Mouse (Mus musculus) hindbrain, embryonic 14.5 days (tissue): ENCODE data around the gene Ttll4. TPM values are rescaled to one million over a fixed set of nuclear protein-coding genes. Genes with fewer than 3 reads are reported as not detected.

ENCODE experiments used
- ATAC-seq: fragments of 200-750 bp; cut with Nextera tagmentation; 2 replicates; pipeline ENCODE4 v1.8.0; 2017; ENCODE audit warnings: moderate number of reproducible peaks, mild to moderate bottlenecking, moderate TSS enrichment, moderate library complexity; ENCODE audit not compliant: low FRiP score
- DNase-seq: peaks from one replicate; pipeline ENCODE4 v3.0.0-alpha.2; 2015; ENCODE audit warnings: low spot score
- H3K27ac ChIP-seq: fragments of 300-500 bp; sonication (generic); 2 replicates; pipeline ENCODE4 v1.5.1; 2014; ENCODE audit warnings: mild to moderate bottlenecking, moderate library complexity
- H3K27me3 ChIP-seq: fragments of 300-500 bp; sonication (generic); 2 replicates; pipeline ENCODE4 v1.6.1; 2014; ENCODE audit warnings: mild to moderate bottlenecking, low read length, mixed read lengths; ENCODE audit not compliant: control insufficient read depth, insufficient read depth
- H3K36me3 ChIP-seq: fragments of 300-500 bp; sonication (generic); replicated peaks from 2 replicates; pipeline ENCODE4 v1.6.1; 2014; ENCODE audit not compliant: control insufficient read depth, insufficient read depth
- H3K4me1 ChIP-seq: fragments of 300-500 bp; sonication (generic); replicated peaks from 2 replicates; pipeline ENCODE4 v1.6.1; 2014; ENCODE audit warnings: antibody characterized with exemption, low read length, mixed read lengths; ENCODE audit not compliant: control insufficient read depth, insufficient read depth
- H3K4me2 ChIP-seq: fragments of 300-500 bp; sonication (generic); replicated peaks from 2 replicates; pipeline ENCODE4 v1.6.1; 2014; ENCODE audit warnings: mild to moderate bottlenecking, moderate library complexity
- H3K4me3 ChIP-seq: fragments of 300-500 bp; sonication (generic); replicated peaks from 2 replicates; pipeline ENCODE4 v1.5.1; 2014; ENCODE audit warnings: mild to moderate bottlenecking, low read length
- H3K9ac ChIP-seq: fragments of 300-500 bp; sonication (generic); 2 replicates; pipeline ENCODE4 v1.6.1; 2014
- H3K9me3 ChIP-seq: fragments of 300-500 bp; sonication (generic); 2 replicates; pipeline ENCODE4 v1.6.1; 2016; ENCODE audit warnings: low read length; ENCODE audit not compliant: control insufficient read depth
- WGBS: fragments of 180-500 bp; shearing (Covaris S2); extraction: QIAGEN DNeasy Blood & Tissue Kit; methylation state at CpG from one replicate; pipeline ENCODE4 v1.1.7; 2014; 5-methylcytosine and 5-hydroxymethylcytosine counted together
- polyA plus RNA-seq: library from polyadenylated mRNA; unstranded; fragments of >200 nt; fragmentation: Nextera tagmentation; extraction: Ambion mirVana; gene quantifications from 2 replicates; pipeline ENCODE4 v1.2.1, GENCODE M21; 2014

Gene Ttll4
- 12.1 and 14.7 TPM in 2 replicates for polyA plus RNA-seq

- Histone ChIP-seq H3K27me3 (no peaks in the 10 kb centered on the region), H3K36me3 (no peaks in the 10 kb centered on the region), H3K27ac (peak within 1 kb of the TSS; percentile 71), H3K9ac (peak within 1 kb of the TSS; percentile 78), H3K4me3 (peak within 1 kb of the TSS; percentile 85), H3K4me2 (peak within 1 kb of the TSS; percentile 80), H3K4me1 (peaks cover 16% of the 10 kb centered on the region), H3K9me3 (no peaks in the 10 kb centered on the region)
- ATAC-seq (peak; percentile 99), DNase-seq (peak; percentile 96)
- under 1% methylated on average over 48 of the region's 66 CpGs for WGBS
These were observed at the start of gene Ttll4 for GRCm38 (mm10) chr1:74661448-74662195. Gene Ttll4 (plus strand): TSS chr1:74661745.

GRCm38 (mm10) chr1:74624183-74624582 is 37.4 kb upstream of the Ttll4 start:
- Histone ChIP-seq H3K36me3 (peaks cover 78% of the 10 kb centered on the region), H3K9me3 (no peaks in the 10 kb centered on the region)
- WGBS, result 92% methylated on average over 1 of the region's 1 CpGs

DNA sequence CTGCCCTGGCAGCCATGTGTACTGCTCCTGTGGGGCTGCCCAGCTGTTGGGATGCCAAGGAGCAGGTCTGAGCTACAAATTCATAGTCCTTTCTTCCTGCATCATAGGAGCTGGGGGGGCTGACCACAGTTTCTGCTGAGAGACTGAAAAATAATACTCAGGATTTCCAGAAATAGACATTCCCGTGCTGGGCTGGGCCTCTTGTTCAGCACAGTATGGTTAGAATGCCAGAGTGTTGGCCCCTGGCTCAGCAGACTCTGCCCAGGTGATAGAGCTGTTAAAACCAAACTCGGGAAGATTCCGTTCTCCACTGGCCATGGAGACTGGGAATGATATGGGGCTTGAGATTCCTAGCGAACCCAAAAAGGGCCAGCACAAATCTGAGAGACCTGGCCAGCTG is 35.5 kb upstream of the Ttll4 start:
- no peak for DNase-seq
- Histone ChIP-seq H3K4me2 (no peak overlapping the region), H3K4me1 (no peaks in the 10 kb centered on the region), H3K4me3 (no peak overlapping the region), H3K36me3 (peaks cover 74% of the 10 kb centered on the region), H3K27me3 (no peaks in the 10 kb centered on the region), H3K9me3 (no peaks in the 10 kb centered on the region), H3K9ac (no peak overlapping the region), H3K27ac (no peak overlapping the region)
- no peak for ATAC-seq
- 90% methylated on average over 4 of the region's 4 CpGs for WGBS

More at GRCm38 (mm10) chr1:74624183-74624582, 37.4 kb upstream of the Ttll4 start:
- no peak overlapping the region for H3K9ac ChIP-seq
- H3K27ac ChIP-seq, result no peak overlapping the region
- H3K4me2 ChIP-seq, result no peak overlapping the region
- H3K4me1 ChIP-seq, result no peaks in the 10 kb centered on the region
- H3K27me3 ChIP-seq, result no peaks in the 10 kb centered on the region
- H3K4me3 ChIP-seq, result no peak overlapping the region
- ATAC-seq, result no peak
- no peak for DNase-seq

GRCm38 (mm10) chr1:74628001-74628400 is 33.5 kb upstream of the Ttll4 start:
- H3K4me2 ChIP-seq, result no peak overlapping the region
- no peak overlapping the region for H3K27ac ChIP-seq
- whole genome bisulfite sequencing, result 36% methylated on average over 7 of the region's 7 CpGs
- no peak for ATAC-seq
- no peaks in the 10 kb centered on the region for H3K4me1 ChIP-seq
- no peak overlapping the region for H3K9ac ChIP-seq
- no peak overlapping the region for H3K4me3 ChIP-seq
- H3K36me3 ChIP-seq, result peaks cover 59% of the 10 kb centered on the region
- H3K9me3 ChIP-seq, result no peaks in the 10 kb centered on the region
- no peaks in the 10 kb centered on the region for H3K27me3 ChIP-seq
- no peak for DNase-seq

GRCm38 (mm10) chr1:74632734-74633133 is 28.8 kb upstream of the Ttll4 start:
- no peak for ATAC-seq
- DNase-seq, result no peak
- Histone ChIP-seq H3K4me2 (no peak overlapping the region), H3K4me1 (no peaks in the 10 kb centered on the region), H3K9ac (no peak overlapping the region), H3K9me3 (no peaks in the 10 kb centered on the region), H3K4me3 (no peak overlapping the region), H3K36me3 (peaks cover 47% of the 10 kb centered on the region), H3K27ac (no peak overlapping the region), H3K27me3 (no peaks in the 10 kb centered on the region)
- 85% methylated on average over 4 of the region's 4 CpGs for WGBS

GRCm38 (mm10) chr1:74643524-74643923 is 18.0 kb upstream of the Ttll4 start:
- Histone ChIP-seq H3K27me3 (no peaks in the 10 kb centered on the region), H3K27ac (no peak overlapping the region), H3K36me3 (no peaks in the 10 kb centered on the region), H3K4me1 (no peaks in the 10 kb centered on the region), H3K9me3 (no peaks in the 10 kb centered on the region), H3K9ac (no peak overlapping the region), H3K4me2 (no peak overlapping the region), H3K4me3 (no peak overlapping the region)
- DNase-seq (no peak), ATAC-seq (no peak)
- 76% methylated on average over 2 of the region's 2 CpGs for WGBS

GRCm38 (mm10) chr1:74643926-74644325 is 17.6 kb upstream of the Ttll4 start:
- DNase-seq (peak; percentile 31), ATAC-seq (no peak)
- Histone ChIP-seq H3K4me3 (no peak overlapping the region), H3K9me3 (no peaks in the 10 kb centered on the region), H3K36me3 (no peaks in the 10 kb centered on the region), H3K9ac (no peak overlapping the region), H3K27me3 (no peaks in the 10 kb centered on the region), H3K4me2 (no peak overlapping the region), H3K27ac (no peak overlapping the region), H3K4me1 (no peaks in the 10 kb centered on the region)

DNA sequence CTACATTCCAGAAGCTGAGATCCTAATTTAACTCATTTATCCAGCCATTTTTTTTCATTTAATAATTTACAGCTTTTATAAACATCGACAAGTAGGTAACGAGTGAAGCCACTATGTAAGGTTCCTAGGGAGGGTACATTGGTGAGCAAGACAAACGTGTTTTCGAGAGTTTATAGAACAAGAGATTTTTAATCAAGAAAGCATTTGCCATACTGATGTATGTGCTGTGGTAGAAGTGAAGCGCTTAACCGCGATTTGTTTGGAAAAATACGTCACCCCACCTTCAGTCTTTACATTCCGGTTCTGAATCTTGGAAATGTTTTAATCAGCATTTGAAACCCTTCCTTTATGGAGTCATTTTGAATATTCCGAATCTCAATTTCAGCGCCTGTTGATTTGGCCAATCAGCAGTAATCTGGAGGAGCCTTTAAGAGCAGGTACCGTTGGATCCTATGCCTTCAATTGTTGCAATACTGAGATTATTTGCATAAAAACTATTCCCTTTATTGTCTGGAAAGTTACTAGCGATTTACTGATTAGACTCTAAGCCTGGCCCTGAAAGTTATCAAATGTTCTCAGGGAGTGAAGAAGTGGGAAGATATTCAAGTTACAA is 814 bp downstream of the Ttll4 start:
- Histone ChIP-seq H3K9me3 (no peaks in the 10 kb centered on the region), H3K4me2 (peak overlapping the region; percentile 80), H3K4me3 (peak overlapping the region; percentile 85), H3K9ac (peak overlapping the region; percentile 78), H3K27me3 (no peaks in the 10 kb centered on the region), H3K27ac (peak overlapping the region; percentile 71), H3K36me3 (no peaks in the 10 kb centered on the region), H3K4me1 (peaks cover 16% of the 10 kb centered on the region)
- no peak for ATAC-seq
- WGBS, result 2% methylated on average over 13 of the region's 13 CpGs
- DNase-seq, result peak; percentile 25

DNA sequence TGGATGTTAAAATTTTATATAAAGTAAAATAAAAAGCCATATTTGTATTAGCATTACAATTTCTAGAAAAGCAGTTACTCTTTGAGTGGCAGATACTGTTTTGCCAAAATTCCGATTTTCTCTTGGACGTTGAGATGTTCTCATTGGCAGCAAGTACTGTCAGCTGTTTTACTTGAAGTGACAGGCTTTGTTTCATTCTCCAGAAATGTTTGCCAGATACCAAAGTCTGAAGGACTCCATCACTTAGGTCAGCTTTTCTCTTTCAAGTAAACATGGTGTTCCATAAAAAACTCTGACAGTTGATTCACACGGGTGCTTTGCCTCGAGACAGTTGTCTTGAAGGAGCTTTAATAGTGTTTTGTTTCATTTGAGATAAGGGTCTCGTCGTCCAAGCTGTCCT is 3.6 kb downstream of the Ttll4 start:
- Histone ChIP-seq H3K9me3 (no peaks in the 10 kb centered on the region), H3K4me1 (peaks cover 16% of the 10 kb centered on the region), H3K4me2 (no peak overlapping the region), H3K4me3 (no peak overlapping the region), H3K27me3 (no peaks in the 10 kb centered on the region), H3K36me3 (peaks cover 5% of the 10 kb centered on the region; the same call in 1 of the 2 replicates), H3K9ac (no peak overlapping the region), H3K27ac (no peak overlapping the region)
- 85% methylated on average over 6 of the region's 6 CpGs for WGBS
- ATAC-seq (no peak), DNase-seq (no peak)
